Mouse (Mus musculus): ENCODE measurements around the gene Akap13. TPM values are rescaled to one million over a fixed set of nuclear protein-coding genes. Genes with fewer than 3 reads are reported as not detected.

Akap13 gene
- polyA plus RNA-seq, 1 experiment from 2014 or later = 37.6 TPM

DNA sequence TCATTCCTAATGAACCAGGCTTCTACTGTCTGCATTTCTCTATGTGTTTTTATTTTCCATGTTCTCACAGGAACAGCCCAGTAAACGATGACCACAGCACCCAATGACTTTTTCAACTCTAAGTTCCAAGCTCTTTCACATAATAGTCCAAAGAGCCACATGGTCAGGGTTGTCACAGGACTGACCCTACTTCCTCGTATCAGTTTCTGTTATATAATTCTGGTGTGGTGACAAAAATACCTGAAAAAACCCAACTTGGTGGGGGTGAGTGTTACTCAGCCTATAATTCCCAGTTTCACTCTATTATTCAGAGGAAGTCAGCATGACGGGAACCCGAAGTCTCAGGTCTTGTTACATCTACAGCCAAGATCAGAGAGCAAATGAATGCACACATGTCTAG, 45.5 kb downstream of the Akap13 start:
- WGBS = 87% methylated on average over 4 of the region's 4 CpGs
- Histone ChIP-seq H3K27me3 (ENCODE audit: insufficient read depth, poor library complexity, severe bottlenecking) (no peaks in the 10 kb centered on the region), H3K36me3 (no peaks in the 10 kb centered on the region), H3K9me3 (no peaks in the 10 kb centered on the region), H3K4me3 (no peak overlapping the region), H3K4me1 (peaks cover 36% of the 10 kb centered on the region), H3K27ac (no peak overlapping the region)
- no peak for DNase-seq (ENCODE audit: low spot score)

DNA sequence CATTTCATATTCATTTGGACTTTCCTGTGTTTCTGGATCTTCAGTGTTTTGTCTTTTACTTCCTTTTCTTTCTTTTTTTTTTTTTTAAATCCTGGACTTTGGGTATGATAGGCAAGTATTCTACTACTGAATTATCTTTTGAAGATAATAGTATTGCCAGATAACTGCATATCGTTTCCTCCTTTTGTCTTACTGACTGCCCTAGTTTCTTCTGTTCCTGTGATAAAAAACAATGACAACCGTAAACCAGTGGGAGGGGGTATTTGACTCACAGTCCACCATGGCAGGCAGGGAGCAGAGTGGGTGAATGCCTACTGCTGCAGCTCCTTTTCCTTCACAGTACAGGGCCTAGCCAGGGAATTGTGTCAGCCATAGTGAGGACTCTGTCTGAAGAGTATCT, 49.2 kb downstream of the Akap13 start:
- no peaks in the 10 kb centered on the region for H3K36me3 ChIP-seq
- no peaks in the 10 kb centered on the region for H3K9me3 ChIP-seq
- no peak overlapping the region for H3K27ac ChIP-seq
- no peak overlapping the region for H3K4me3 ChIP-seq
- DNase-seq (ENCODE audit: low spot score) = no peak
- H3K27me3 ChIP-seq (ENCODE audit: insufficient read depth, poor library complexity, severe bottlenecking) = no peaks in the 10 kb centered on the region
- 51% methylated on average over 2 of the region's 2 CpGs for WGBS
- peaks cover 20% of the 10 kb centered on the region for H3K4me1 ChIP-seq

- H3K4me1 ChIP-seq = peaks cover 12% of the 10 kb centered on the region; the same call in 1 of the 2 replicates
- DNase-seq (ENCODE audit: low spot score) = no peak
- no peak overlapping the region for H3K4me3 ChIP-seq
- H3K27me3 ChIP-seq (ENCODE audit: insufficient read depth, poor library complexity, severe bottlenecking) = no peaks in the 10 kb centered on the region
- H3K9me3 ChIP-seq = no peaks in the 10 kb centered on the region
- WGBS = 83% methylated on average over 4 of the region's 4 CpGs
- H3K36me3 ChIP-seq = no peaks in the 10 kb centered on the region
- H3K27ac ChIP-seq = no peak overlapping the region
These were observed 51.3 kb downstream of the Akap13 start for GRCm38 (mm10) chr7:75506628-75507027.

DNA sequence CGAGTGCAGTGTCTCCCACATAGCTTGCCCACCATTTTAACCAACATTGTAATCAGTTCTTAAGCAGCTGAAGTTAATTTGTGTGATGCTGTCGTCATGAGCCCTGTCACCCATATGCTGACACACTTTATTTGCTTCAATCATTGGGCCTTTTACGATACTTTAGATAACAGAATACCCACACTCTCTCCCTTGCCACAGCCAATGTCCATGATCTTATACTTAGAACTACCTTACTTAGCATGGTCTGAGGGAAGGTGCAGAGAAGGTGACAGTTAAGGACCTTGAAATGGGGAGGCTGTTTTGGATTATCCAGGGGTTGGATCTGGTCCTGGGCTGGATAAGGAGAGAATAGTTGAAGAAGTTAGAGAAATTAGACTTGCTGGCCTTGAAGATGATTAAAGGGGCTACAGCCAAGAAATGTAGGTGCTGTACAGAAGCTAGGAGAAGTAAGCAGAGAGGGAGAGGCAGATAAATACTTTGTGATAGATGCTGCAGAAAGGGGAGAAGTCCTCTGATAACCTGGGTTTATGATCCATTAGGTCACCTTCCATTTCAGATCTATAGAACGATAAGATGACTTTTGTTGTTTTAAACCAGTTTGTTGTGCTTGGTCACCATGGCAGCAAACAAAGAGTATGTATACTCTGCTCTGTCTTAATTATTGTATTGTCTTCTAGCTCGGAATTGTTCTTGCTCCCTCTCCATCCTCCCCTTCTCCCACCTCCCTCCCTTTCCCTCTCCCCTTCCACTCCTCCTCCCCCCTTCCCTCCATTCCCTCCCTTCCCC, 53.9 kb downstream of the Akap13 start:
- Histone ChIP-seq H3K27ac (no peak overlapping the region), H3K36me3 (no peaks in the 10 kb centered on the region), H3K4me1 (peaks cover 12% of the 10 kb centered on the region; the same call in 1 of the 2 replicates), H3K27me3 (ENCODE audit: insufficient read depth, poor library complexity, severe bottlenecking) (no peaks in the 10 kb centered on the region), H3K9me3 (no peaks in the 10 kb centered on the region), H3K4me3 (no peak overlapping the region)
- 61% methylated on average over 5 of the region's 5 CpGs for WGBS
- DNase-seq (ENCODE audit: low spot score) = no peak

DNA sequence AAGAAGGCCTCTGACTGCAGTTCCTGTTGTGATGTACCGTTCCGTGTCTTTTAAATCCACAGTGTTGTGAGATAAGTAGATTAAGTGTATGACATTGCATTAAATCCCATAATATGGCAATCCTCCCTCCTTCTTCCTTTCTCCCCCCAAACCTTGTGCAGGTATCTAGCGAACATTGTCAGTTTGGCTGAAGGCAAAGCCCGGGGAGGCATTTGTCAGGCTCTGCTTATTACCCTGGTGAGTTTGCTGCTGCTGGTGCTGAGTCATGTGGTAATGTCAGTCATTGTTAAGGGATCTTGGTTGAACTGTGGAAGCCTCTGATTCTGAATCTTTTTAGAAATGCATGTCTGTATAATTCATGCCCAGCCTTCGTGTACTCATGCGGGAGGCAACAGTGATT, 60.1 kb downstream of the Akap13 start:
- H3K4me3 ChIP-seq = no peak overlapping the region
- H3K36me3 ChIP-seq = no peaks in the 10 kb centered on the region
- DNase-seq (ENCODE audit: low spot score) = no peak
- H3K4me1 ChIP-seq = peaks cover 14% of the 10 kb centered on the region
- WGBS = 85% methylated on average over 6 of the region's 6 CpGs
- no peak overlapping the region for H3K27ac ChIP-seq
- no peaks in the 10 kb centered on the region for H3K27me3 ChIP-seq (ENCODE audit: insufficient read depth, poor library complexity, severe bottlenecking)
- H3K9me3 ChIP-seq = no peaks in the 10 kb centered on the region

DNA sequence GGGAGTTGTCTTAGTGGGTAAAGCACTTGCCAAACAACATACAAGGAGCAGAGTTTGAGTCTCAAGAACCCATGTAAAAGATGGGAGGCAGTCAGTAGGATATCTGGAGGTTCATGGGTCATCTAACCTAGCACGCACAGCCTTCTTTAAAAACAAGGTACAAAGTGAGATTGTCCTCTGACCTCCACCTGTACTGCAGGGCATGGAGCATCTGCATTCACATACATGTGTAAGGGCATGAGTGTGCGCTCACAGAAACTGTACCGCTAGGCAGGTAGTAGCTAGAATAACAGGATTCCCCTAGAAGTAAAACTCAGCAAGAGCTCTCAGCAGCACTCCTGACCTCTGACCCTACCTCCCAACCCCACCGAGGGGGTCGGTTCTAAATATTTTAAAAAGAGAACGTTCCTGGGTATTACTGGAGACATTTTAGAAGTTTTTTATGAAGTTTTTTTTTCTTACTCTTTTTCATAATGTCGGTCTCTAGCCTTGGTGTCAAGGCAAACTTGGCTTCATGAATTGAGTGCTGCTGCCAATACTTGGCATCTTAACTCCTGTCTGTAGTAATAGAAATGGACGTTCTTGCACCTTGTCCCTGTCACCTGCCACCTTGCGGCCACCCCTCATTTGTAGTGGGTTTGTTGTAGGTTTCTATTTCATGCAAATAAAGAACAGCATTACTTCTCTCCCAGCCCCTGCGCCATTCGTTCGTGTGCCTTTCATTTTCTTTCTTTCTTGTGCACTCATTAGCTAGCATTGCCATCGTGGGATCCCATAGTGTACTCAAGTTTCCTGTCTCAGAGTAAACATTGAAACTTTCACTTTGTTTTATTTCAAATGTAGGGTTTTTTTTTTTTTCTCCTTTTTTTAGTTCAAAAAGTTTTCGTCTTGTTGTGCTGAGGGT, 61.6 kb downstream of the Akap13 start:
- DNase-seq (ENCODE audit: low spot score) = no peak
- WGBS = 87% methylated on average over 14 of the region's 14 CpGs
- no peak overlapping the region for H3K27ac ChIP-seq
- H3K4me3 ChIP-seq = no peak overlapping the region
- H3K9me3 ChIP-seq = no peaks in the 10 kb centered on the region
- peaks cover 24% of the 10 kb centered on the region for H3K4me1 ChIP-seq
- H3K36me3 ChIP-seq = no peaks in the 10 kb centered on the region
- no peaks in the 10 kb centered on the region for H3K27me3 ChIP-seq (ENCODE audit: insufficient read depth, poor library complexity, severe bottlenecking)

- H3K36me3 ChIP-seq = no peaks in the 10 kb centered on the region
- no peak overlapping the region for H3K27ac ChIP-seq
- H3K9me3 ChIP-seq = no peaks in the 10 kb centered on the region
- peaks cover 42% of the 10 kb centered on the region for H3K4me1 ChIP-seq
- WGBS = 71% methylated on average over 6 of the region's 6 CpGs
- no peaks in the 10 kb centered on the region for H3K27me3 ChIP-seq (ENCODE audit: insufficient read depth, poor library complexity, severe bottlenecking)
- no peak for DNase-seq (ENCODE audit: low spot score)
- H3K4me3 ChIP-seq = no peak overlapping the region
These were observed 65.2 kb downstream of the Akap13 start for GRCm38 (mm10) chr7:75520531-75520930.

DNA sequence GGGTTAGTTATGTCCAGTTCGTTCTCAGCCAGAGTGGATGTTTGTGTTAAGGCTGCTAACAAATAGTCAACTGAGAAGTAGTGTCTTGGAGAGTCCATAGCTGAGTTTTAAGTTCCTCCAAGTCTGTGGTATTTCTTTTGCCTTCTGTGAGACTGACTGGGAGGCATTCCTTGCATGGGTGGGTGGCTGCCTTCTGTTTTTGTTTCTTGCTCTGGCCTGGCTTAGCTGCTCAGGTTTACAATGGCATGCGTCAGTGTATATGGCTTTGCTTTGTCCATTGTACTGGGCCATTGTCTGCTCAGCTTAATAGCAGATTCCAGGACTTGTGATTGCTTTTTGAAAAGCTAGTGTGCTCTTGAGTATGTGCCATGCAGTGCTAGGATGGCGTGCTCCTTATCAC, 65.9 kb downstream of the Akap13 start:
- no peaks in the 10 kb centered on the region for H3K9me3 ChIP-seq
- no peak overlapping the region for H3K4me3 ChIP-seq
- peaks cover 49% of the 10 kb centered on the region for H3K4me1 ChIP-seq
- H3K36me3 ChIP-seq = no peaks in the 10 kb centered on the region
- no peak for DNase-seq (ENCODE audit: low spot score)
- H3K27me3 ChIP-seq (ENCODE audit: insufficient read depth, poor library complexity, severe bottlenecking) = no peaks in the 10 kb centered on the region
- H3K27ac ChIP-seq = no peak overlapping the region
- WGBS = 58% methylated on average over 3 of the region's 3 CpGs

DNA sequence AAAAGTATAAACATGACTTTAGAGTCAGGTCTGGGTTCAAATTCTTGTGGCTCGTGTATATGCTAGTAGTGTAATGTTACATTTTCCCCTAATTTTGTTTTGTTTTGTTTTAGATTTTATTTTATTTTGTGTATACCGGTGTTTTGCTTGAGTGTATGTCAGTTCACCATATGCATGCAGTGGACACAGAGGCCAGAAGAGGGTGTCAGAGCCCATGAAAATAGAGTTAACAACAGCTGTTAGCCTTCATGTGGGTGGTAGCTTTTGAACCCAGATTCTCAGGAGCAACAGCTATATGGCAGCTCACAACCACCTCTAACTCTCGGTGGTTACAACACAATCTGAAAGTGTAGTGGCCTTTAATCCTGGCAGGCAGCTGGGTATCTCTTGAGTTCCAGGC, 66.9 kb downstream of the Akap13 start:
- DNase-seq (ENCODE audit: low spot score) = no peak
- WGBS = 82% methylated on average over 3 of the region's 3 CpGs
- no peaks in the 10 kb centered on the region for H3K36me3 ChIP-seq

GRCm38 (mm10) chr7:75524789-75525569, 69.6 kb downstream of the Akap13 start:
- Histone ChIP-seq H3K27me3 (ENCODE audit: insufficient read depth, poor library complexity, severe bottlenecking) (no peaks in the 10 kb centered on the region), H3K9me3 (no peaks in the 10 kb centered on the region), H3K4me3 (no peak overlapping the region), H3K4me1 (peaks cover 48% of the 10 kb centered on the region), H3K36me3 (no peaks in the 10 kb centered on the region), H3K27ac (peak overlapping the region; percentile 52; the same call in 1 of the 2 replicates)
- DNase-seq (ENCODE audit: low spot score) = no peak

More for the DNA sequence above, 66.9 kb downstream of the Akap13 start:
- H3K27ac ChIP-seq = no peak overlapping the region
- no peaks in the 10 kb centered on the region for H3K27me3 ChIP-seq (ENCODE audit: insufficient read depth, poor library complexity, severe bottlenecking)
- peaks cover 52% of the 10 kb centered on the region for H3K4me1 ChIP-seq
- no peak overlapping the region for H3K4me3 ChIP-seq
- no peaks in the 10 kb centered on the region for H3K9me3 ChIP-seq

GRCm38 (mm10) chr7:75525716-75526401, 70.5 kb downstream of the Akap13 start:
- 80% methylated on average over 4 of the region's 4 CpGs for WGBS
- Histone ChIP-seq H3K9me3 (no peaks in the 10 kb centered on the region), H3K27ac (no peak overlapping the region), H3K4me1 (peaks cover 45% of the 10 kb centered on the region), H3K4me3 (no peak overlapping the region), H3K27me3 (ENCODE audit: insufficient read depth, poor library complexity, severe bottlenecking) (no peaks in the 10 kb centered on the region), H3K36me3 (no peaks in the 10 kb centered on the region)
- no peak for DNase-seq (ENCODE audit: low spot score)

GRCm38 (mm10) chr7:75528751-75529150, 73.4 kb downstream of the Akap13 start:
- Histone ChIP-seq H3K9me3 (no peaks in the 10 kb centered on the region), H3K27me3 (ENCODE audit: insufficient read depth, poor library complexity, severe bottlenecking) (no peaks in the 10 kb centered on the region), H3K27ac (no peak overlapping the region), H3K4me1 (peaks cover 37% of the 10 kb centered on the region), H3K4me3 (no peak overlapping the region), H3K36me3 (no peaks in the 10 kb centered on the region)
- 88% methylated on average over 4 of the region's 4 CpGs for WGBS
- no peak for DNase-seq (ENCODE audit: low spot score)

All from heart, embryonic 10.5 days (tissue).